Mouse (Mus musculus) forebrain, postnatal 0 days (tissue): ENCODE measurements around the gene Acot4. TPM values are rescaled to one million over a fixed set of nuclear protein-coding genes. Genes with fewer than 3 reads are reported as not detected.
"Not testable (repeated sequence)": the region's sequence is repeated elsewhere in the genome, so short reads cannot be mapped to it uniquely, and the experiment has no call there.

Experiments used
- ATAC-seq: fragments of 200-750 bp; cut with Nextera tagmentation; 2 replicates; pipeline ENCODE4 v1.8.0; 2017; ENCODE audit warnings: mild to moderate bottlenecking, moderate library complexity
- DNase-seq: peaks from one replicate; pipeline ENCODE4 v3.0.0-alpha.2; 2015
- H3K27ac ChIP-seq: fragments of 300-500 bp; sonication (generic); 2 replicates; pipeline ENCODE4 v1.5.1; 2014; ENCODE audit warnings: low read depth, mild to moderate bottlenecking, antibody characterized with exemption, low read length, moderate library complexity, mixed read lengths
- H3K27me3 ChIP-seq: fragments of 300-500 bp; sonication (generic); 2 replicates; pipeline ENCODE4 v1.6.1; 2014; ENCODE audit warnings: mild to moderate bottlenecking, low read length, mixed read lengths; ENCODE audit not compliant: insufficient read depth
- H3K36me3 ChIP-seq: fragments of 300-500 bp; sonication (generic); 2 replicates; pipeline ENCODE4 v1.6.1; 2014; ENCODE audit warnings: mild to moderate bottlenecking, moderate library complexity; ENCODE audit not compliant: insufficient read depth
- H3K4me1 ChIP-seq: fragments of 300-500 bp; sonication (generic); 2 replicates; pipeline ENCODE4 v1.6.1; 2014; ENCODE audit warnings: antibody characterized with exemption; ENCODE audit not compliant: insufficient read depth
- H3K4me2 ChIP-seq: fragments of 300-500 bp; sonication (generic); 2 replicates; pipeline ENCODE4 v1.6.1; 2014; ENCODE audit warnings: low read depth, mild to moderate bottlenecking, moderate library complexity
- H3K4me3 ChIP-seq: fragments of 300-500 bp; sonication (generic); 2 replicates; pipeline ENCODE4 v1.5.1; 2014; ENCODE audit warnings: low read depth, low read length, mixed read lengths
- H3K9ac ChIP-seq: fragments of 300-500 bp; sonication (generic); 2 replicates; pipeline ENCODE4 v1.6.1; 2014; ENCODE audit warnings: mild to moderate bottlenecking
- H3K9me3 ChIP-seq: fragments of 300-500 bp; sonication (generic); 2 replicates; pipeline ENCODE4 v1.6.1; 2016; ENCODE audit warnings: low read length
- CTCF ChIP-seq: sonication (generic); IDR thresholded peaks from 2 replicates; pipeline ENCODE4 v1.5.1; 2016; ENCODE audit warnings: antibody characterized with exemption, control low read depth, low read depth
- WGBS: fragments of 180-500 bp; shearing (Covaris S2); extraction: QIAGEN DNeasy Blood & Tissue Kit; methylation state at CpG from one replicate; pipeline ENCODE4 v1.1.7; 2014; 5-methylcytosine and 5-hydroxymethylcytosine counted together
- polyA plus RNA-seq: library from polyadenylated mRNA; unstranded; fragments of >200 nt; fragmentation: Nextera tagmentation; extraction: Ambion mirVana; gene quantifications from 2 replicates; pipeline ENCODE4 v1.2.1, GENCODE M21; 2015
- total RNA-seq: library from RNA; depleted of rRNA; stranded (reverse); fragments of >200 nt; gene quantifications from 2 replicates; pipeline ENCODE4 v1.2.3, GENCODE M21; 2014

Acot4 gene
- total and polyA plus RNA-seq, 2 experiments from 2014 or later, result 0.86 to 1.1 TPM

DNA sequence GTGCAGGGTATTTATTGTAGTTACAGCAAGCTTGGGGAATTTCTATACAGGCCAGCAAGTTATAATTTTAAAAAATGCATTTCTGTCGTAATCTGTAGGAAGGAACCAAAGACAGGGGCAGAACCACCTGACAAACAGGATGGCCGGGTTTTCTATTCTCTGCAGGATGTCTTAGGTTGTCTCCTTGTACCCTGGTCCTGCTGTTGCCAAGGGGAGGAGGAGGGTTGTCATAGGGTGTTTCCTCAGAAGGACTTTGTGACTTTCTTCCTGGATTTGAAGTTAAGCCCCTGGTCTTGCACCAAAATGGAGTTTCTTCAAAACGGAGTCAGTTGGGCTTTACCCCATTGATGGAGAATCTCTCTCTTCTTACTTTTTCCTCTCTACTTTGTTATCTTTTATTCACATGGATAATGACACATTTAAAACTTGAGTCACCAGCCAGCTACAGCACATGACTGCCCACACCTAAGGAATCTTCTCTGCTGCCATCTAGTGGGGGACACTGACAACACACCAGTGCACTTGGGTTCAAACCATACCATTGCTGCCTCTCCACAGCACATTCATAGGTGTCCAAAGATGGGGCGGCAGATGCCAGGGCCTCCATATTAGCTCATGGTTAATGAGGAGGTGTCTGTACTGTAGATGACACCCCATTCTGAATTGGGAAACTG lies 7.4 kb upstream of the Acot4 start:
- no peak overlapping the region for H3K4me2 ChIP-seq
- H3K4me3 ChIP-seq, result no peak overlapping the region
- no peaks in the 10 kb centered on the region for H3K4me1 ChIP-seq
- no peak overlapping the region for H3K9ac ChIP-seq
- TF ChIP-seq CTCF, result peak; percentile 86
- WGBS, result 69% methylated on average over 4 of the region's 4 CpGs
- no peaks in the 10 kb centered on the region for H3K36me3 ChIP-seq
- ATAC-seq (peak; percentile 69; the same call in 1 of the 2 replicates), DNase-seq (peak; percentile 81)
- H3K27me3 ChIP-seq, result no peaks in the 10 kb centered on the region
- no peaks in the 10 kb centered on the region for H3K9me3 ChIP-seq
- H3K27ac ChIP-seq, result no peak overlapping the region

DNA sequence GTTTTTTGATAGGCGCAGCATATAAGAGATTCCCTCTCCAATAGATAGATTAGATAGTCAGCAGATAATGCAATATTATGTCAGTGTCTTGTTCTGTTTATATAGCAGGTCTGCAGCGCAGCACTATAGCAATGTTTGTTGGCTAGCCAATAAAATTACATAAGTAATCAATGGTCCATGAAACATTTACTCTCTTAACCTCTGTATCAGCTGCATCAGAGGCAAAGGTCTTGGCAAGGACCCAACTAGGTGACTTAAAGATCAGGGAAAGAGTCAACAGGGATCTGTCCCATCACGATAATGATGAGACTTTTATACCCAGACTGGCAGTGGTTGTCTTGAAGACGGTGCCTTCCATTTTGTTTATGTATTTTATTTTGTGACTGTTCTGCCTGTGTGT lies 5.3 kb upstream of the Acot4 start:
- TF ChIP-seq CTCF, result no peak
- DNase-seq (no peak), ATAC-seq (no peak)
- no peak overlapping the region for H3K9ac ChIP-seq
- H3K4me2 ChIP-seq, result no peak overlapping the region
- H3K36me3 ChIP-seq, result no peaks in the 10 kb centered on the region
- no peak overlapping the region for H3K4me3 ChIP-seq
- 90% methylated on average over 4 of the region's 4 CpGs for WGBS
- no peaks in the 10 kb centered on the region for H3K27me3 ChIP-seq
- H3K9me3 ChIP-seq, result no peaks in the 10 kb centered on the region
- H3K27ac ChIP-seq, result no peak overlapping the region
- H3K4me1 ChIP-seq, result no peaks in the 10 kb centered on the region

DNA sequence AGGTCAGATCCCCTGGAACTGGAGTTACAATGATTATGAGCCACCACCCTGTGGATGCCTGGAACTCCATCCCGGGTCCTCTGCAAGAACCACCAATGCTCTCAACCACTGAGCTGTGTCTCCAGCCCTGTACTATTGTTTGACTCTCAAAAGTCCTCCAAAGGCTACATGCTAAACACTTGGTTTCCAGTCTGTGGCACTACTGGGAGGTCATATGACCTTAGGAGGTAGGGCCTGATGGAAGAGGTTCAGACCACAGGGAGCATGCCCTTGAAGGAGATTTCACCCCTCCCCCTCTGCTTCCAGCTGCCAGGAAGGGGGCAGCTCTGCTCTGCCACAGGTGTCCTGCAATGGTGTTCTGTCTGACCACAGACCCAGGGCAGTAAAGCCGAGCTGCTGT lies 4.9 kb upstream of the Acot4 start:
- not testable (repeated sequence) for H3K36me3 ChIP-seq
- WGBS, result 84% methylated on average over 2 of the region's 2 CpGs

DNA sequence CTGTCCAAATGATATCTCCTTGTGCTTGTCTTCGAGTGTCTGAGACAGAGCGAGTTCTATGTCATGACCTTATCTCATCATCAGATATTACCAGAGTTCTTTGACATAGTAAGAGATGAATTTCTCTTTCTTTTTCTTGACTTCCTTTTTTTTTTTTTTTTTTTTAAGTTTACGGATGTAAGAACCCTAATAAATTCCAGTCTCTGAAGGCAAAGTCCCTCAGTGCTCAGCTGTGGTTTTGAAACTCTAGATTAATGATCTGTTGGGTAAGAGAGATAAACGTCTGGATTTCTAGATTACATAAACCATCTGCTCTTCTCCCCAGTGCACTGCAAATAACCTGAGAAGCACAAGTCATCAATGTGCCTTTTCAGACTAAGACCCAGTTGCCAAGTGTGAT lies 4.1 kb upstream of the Acot4 start:
- no peak overlapping the region for H3K4me2 ChIP-seq
- no peaks in the 10 kb centered on the region for H3K9me3 ChIP-seq
- ATAC-seq (no peak), DNase-seq (no peak)
- no peak overlapping the region for H3K4me3 ChIP-seq
- H3K9ac ChIP-seq, result no peak overlapping the region
- H3K4me1 ChIP-seq, result no peaks in the 10 kb centered on the region
- no peak for TF ChIP-seq CTCF
- H3K27ac ChIP-seq, result no peak overlapping the region
- 79% methylated on average over 4 of the region's 4 CpGs for WGBS
- H3K27me3 ChIP-seq, result no peaks in the 10 kb centered on the region
- H3K36me3 ChIP-seq, result no peaks in the 10 kb centered on the region

More for the DNA sequence above, 4.9 kb upstream of the Acot4 start:
- H3K4me1 ChIP-seq, H3K9ac ChIP-seq, DNase-seq, H3K27me3 ChIP-seq, H3K4me3 ChIP-seq, H3K27ac ChIP-seq, H3K9me3 ChIP-seq, H3K4me2 ChIP-seq, ATAC-seq: not testable (repeated sequence)

DNA sequence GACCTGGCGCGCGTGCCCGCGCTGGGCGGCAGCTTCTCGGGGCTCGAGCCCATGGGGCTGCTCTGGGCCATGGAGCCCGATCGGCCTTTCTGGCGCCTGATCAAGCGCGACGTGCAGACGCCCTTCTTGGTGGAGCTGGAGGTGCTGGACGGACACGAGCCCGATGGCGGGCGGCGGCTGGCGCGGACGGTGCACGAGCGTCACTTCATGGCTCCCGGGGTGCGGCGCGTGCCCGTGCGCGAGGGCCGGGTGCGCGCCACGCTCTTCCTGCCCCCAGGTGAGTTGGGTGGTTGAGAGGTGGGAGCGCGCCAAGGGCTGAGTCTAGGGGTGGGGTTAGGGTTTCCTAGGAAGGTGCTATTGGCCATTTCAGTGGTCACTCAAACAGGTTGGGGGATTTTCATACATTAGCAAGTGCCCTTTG lies 522 bp downstream of the Acot4 start, which contains the start of gene Gm49366:
Gene Gm49366 (plus strand): TSS at position 245 of the 421 bp plus-strand sequence.
- not testable (repeated sequence) for H3K4me1 ChIP-seq, H3K36me3 ChIP-seq, H3K9me3 ChIP-seq, H3K27ac ChIP-seq, H3K27me3 ChIP-seq
- ATAC-seq, result peak; percentile 71; the same call in 1 of the 2 replicates
- Histone ChIP-seq H3K9ac (peak within 1 kb of the TSS; percentile 53), H3K4me3 (peak within 1 kb of the TSS; percentile 45), H3K4me2 (peak within 1 kb of the TSS; percentile 64)
- DNase-seq, result peak; percentile 43
- 5% methylated on average over 38 of the region's 39 CpGs for WGBS

DNA sequence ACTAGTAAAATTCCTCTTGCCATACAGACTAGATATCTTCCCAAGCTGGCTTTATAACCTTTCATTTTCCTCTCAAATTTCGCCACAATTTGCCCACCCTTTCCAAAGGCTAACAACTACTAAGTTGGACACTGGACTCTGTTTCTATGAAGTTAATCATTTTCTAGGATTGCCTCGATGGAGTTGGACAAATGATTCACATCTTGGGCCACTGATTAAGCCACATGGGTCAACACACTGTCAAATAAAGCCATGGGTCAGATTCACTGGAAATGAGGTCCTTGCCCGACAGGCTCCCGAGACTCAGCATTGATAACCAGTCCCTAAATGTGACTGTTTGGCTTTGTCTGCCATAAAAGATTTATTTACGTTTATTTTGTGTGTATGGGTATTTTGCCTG lies 4.1 kb downstream of the Acot4 start:
- H3K4me3 ChIP-seq, result no peak overlapping the region
- no peak overlapping the region for H3K9ac ChIP-seq
- H3K27me3 ChIP-seq, result no peaks in the 10 kb centered on the region
- no peak for TF ChIP-seq CTCF
- DNase-seq (no peak), ATAC-seq (no peak)
- no peaks in the 10 kb centered on the region; the same call in 1 of the 2 replicates for H3K9me3 ChIP-seq
- WGBS, result 91% methylated on average over 5 of the region's 5 CpGs
- no peaks in the 10 kb centered on the region for H3K36me3 ChIP-seq
- H3K4me2 ChIP-seq, result no peak overlapping the region
- no peaks in the 10 kb centered on the region for H3K4me1 ChIP-seq
- no peak overlapping the region for H3K27ac ChIP-seq

DNA sequence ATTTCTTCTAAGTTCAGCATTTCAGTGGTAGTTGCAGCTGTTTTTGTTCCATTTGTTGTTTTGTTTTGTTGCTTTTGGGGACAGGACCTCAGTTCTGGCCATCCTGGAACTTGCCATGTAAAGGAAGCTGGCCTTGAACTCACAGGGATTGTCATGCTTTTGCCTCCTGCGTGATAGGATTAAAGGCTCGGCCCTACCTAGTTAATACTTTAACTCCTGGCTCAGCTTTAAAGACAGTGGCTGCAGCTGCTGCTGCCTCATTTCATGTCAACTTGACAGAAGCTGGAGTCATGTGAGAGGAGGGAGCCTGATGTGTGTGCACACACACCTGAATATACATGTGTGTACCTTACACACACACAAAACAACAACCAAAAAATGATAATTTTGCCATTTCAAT lies 5.9 kb downstream of the Acot4 start:
- ATAC-seq, result no peak
- TF ChIP-seq CTCF, result no peak
- no peaks in the 10 kb centered on the region for H3K36me3 ChIP-seq
- no peak overlapping the region for H3K4me2 ChIP-seq
- no peak overlapping the region for H3K27ac ChIP-seq
- H3K9me3 ChIP-seq, result peaks cover 4% of the 10 kb centered on the region; the same call in 1 of the 2 replicates
- WGBS, result 79% methylated on average over 2 of the region's 2 CpGs
- DNase-seq, result no peak
- no peaks in the 10 kb centered on the region for H3K4me1 ChIP-seq
- no peak overlapping the region for H3K9ac ChIP-seq
- H3K27me3 ChIP-seq, result no peaks in the 10 kb centered on the region
- no peak overlapping the region for H3K4me3 ChIP-seq
